Mouse (Mus musculus): ENCODE measurements around the gene Ppp1r21. TPM values are rescaled to one million over a fixed set of nuclear protein-coding genes. Genes with fewer than 3 reads are reported as not detected.

Gene Ppp1r21
- total and polyA plus RNA-seq, 3 experiments = 21.5 to 30.4 (median 27.7) TPM

- no peaks in the 10 kb centered on the region for H3K79me2 ChIP-seq (replicated peaks; ENCODE audit: control insufficient read depth, extremely low read depth, insufficient read depth, poor library complexity, severe bottlenecking)
- no peaks in the 10 kb centered on the region for H3K27me3 ChIP-seq (replicated peaks)
- DNase-seq (ENCODE audit: extremely low read depth) = no peak
- H3K36me3 ChIP-seq (replicated peaks in 1 of 2; ENCODE audit: control insufficient read depth in 1 of 2, insufficient read depth in 1 of 2, low read length in 1 of 2) = peaks cover 28 to 56% of the 10 kb centered on the region in 2 experiments
- no peaks in the 10 kb centered on the region for H3K9me3 ChIP-seq (replicated peaks; ENCODE audit: low read length)
- peaks cover 0 to 3% of the 10 kb centered on the region in 2 experiments; a peak in 1 of 4 replicates for H3K4me1 ChIP-seq (ENCODE audit: control insufficient read depth in 1 of 2, insufficient read depth in 2 of 2)
- TF ChIP-seq MXI1 (IDR thresholded peaks at IDR 0.05; ENCODE audit: low read depth, low read length) (no peak), CHD1 (IDR thresholded peaks at IDR 0.05; ENCODE audit: low read depth, low read length) (no peak), NRF1 (IDR thresholded peaks at IDR 0.05; ENCODE audit: low read depth, low read length) (no peak), MAX (IDR thresholded peaks at IDR 0.05; ENCODE audit: low read length) (peak; percentile 76), HCFC1 (IDR thresholded peaks at IDR 0.05; ENCODE audit: low read depth, low read length) (no peak), RCOR1 (conservative IDR thresholded peaks at IDR 0.05; ENCODE audit: low read depth, low read length) (no peak), MYC (IDR thresholded peaks at IDR 0.05; ENCODE audit: low read depth, low read length) (peak; percentile 84), RAD21 (IDR thresholded peaks at IDR 0.05; ENCODE audit: low read depth, low read length) (peak; percentile 21), UBTF (IDR thresholded peaks at IDR 0.05; ENCODE audit: low read depth, low read length) (no peak), POLR2AphosphoS2 (IDR thresholded peaks at IDR 0.05; ENCODE audit: low read depth, low read length) (no peak), SMC3 (IDR thresholded peaks at IDR 0.05; ENCODE audit: low read depth, low read length) (peak; percentile 42), CTCF (conservative IDR thresholded peaks at IDR 0.05 in 1 of 2, IDR thresholded peaks at IDR 0.05 in 1 of 2; ENCODE audit: low read depth in 2 of 2, low read length in 2 of 2) (peak in 1 of 2 experiments; percentile 49; a peak in 2 of 4 replicates)
- no peak overlapping the region for H3K4me2 ChIP-seq (ENCODE audit: insufficient read depth, low read depth, poor library complexity, severe bottlenecking)
- no peak overlapping the region for H3K4me3 ChIP-seq (replicated peaks in 1 of 3; ENCODE audit: low read depth in 2 of 3, low read length in 2 of 3, poor library complexity in 1 of 3)
- in situ Hi-C loops (cut with MboI; ENCODE audit: low pct_ligation_motif_present, low pct_unique_long_range_greater_than_20kb, low sequenced_read_pairs) = no loop called here
- dilution Hi-C loops (cut with MboI; ENCODE audit: extremely low pct_ligation_motif_present, extremely low pct_unique_long_range_greater_than_20kb, low sequenced_read_pairs) = no loop called here
- H3K9ac ChIP-seq (ENCODE audit: insufficient read depth, low read depth) = no peak overlapping the region
- no peak overlapping the region for H3K27ac ChIP-seq (ENCODE audit: insufficient read depth, low read depth)
These were observed 38.4 kb upstream of the Ppp1r21 start for GRCm38 (mm10) chr17:88491366-88492106.

GRCm38 (mm10) chr17:88492107-88492460, 37.8 kb upstream of the Ppp1r21 start:
- H3K9ac ChIP-seq (ENCODE audit: insufficient read depth, low read depth) = no peak overlapping the region
- no peaks in the 10 kb centered on the region for H3K9me3 ChIP-seq (replicated peaks; ENCODE audit: low read length)
- TF ChIP-seq ZNF384 (IDR thresholded peaks at IDR 0.05; ENCODE audit: low read depth, low read length) (no peak), SMC3 (IDR thresholded peaks at IDR 0.05; ENCODE audit: low read depth, low read length) (no peak)
- no peak overlapping the region for H3K27ac ChIP-seq (ENCODE audit: insufficient read depth, low read depth)
- no peaks in the 10 kb centered on the region for H3K79me2 ChIP-seq (replicated peaks; ENCODE audit: control insufficient read depth, extremely low read depth, insufficient read depth, poor library complexity, severe bottlenecking)
- H3K4me3 ChIP-seq (replicated peaks in 1 of 3; ENCODE audit: low read depth in 2 of 3, low read length in 2 of 3, poor library complexity in 1 of 3) = no peak overlapping the region
- peaks cover 0 to 9% of the 10 kb centered on the region in 2 experiments; a peak in 2 of 4 replicates for H3K4me1 ChIP-seq (ENCODE audit: control insufficient read depth in 1 of 2, insufficient read depth in 2 of 2)
- no peak for DNase-seq (ENCODE audit: extremely low read depth)
- H3K36me3 ChIP-seq (replicated peaks in 1 of 2; ENCODE audit: control insufficient read depth in 1 of 2, insufficient read depth in 1 of 2, low read length in 1 of 2) = peaks cover 25 to 52% of the 10 kb centered on the region in 2 experiments
- H3K4me2 ChIP-seq (ENCODE audit: insufficient read depth, low read depth, poor library complexity, severe bottlenecking) = no peak overlapping the region
- no peaks in the 10 kb centered on the region for H3K27me3 ChIP-seq (replicated peaks)
- in situ Hi-C loops (cut with MboI; ENCODE audit: low pct_ligation_motif_present, low pct_unique_long_range_greater_than_20kb, low sequenced_read_pairs) (no loop called here), dilution Hi-C loops (cut with MboI; ENCODE audit: extremely low pct_ligation_motif_present, extremely low pct_unique_long_range_greater_than_20kb, low sequenced_read_pairs) (no loop called here)

All from CH12.LX (cell line).